Mouse (Mus musculus): ENCODE measurements at regions not wholly inside any gene's neighbourhood (a gene's known extent, or its start where the extent isn't known, plus 50 kb on each side); places are given as distances from the start of the nearest gene placed in this dataset.

- no peaks in the 10 kb centered on the region for H3K27me3 ChIP-seq (ENCODE audit: control insufficient read depth, insufficient read depth, low read length)
- H3K27ac ChIP-seq (replicated peaks) = no peak overlapping the region
- TF ChIP-seq EP300 (optimal IDR thresholded peaks at IDR 0.05) = no peak
- TF ChIP-seq CTCF (IDR thresholded peaks at IDR 0.05; ENCODE audit: low read depth) = no peak
- H3K9ac ChIP-seq (ENCODE audit: low read length) = no peak overlapping the region
- no peaks in the 10 kb centered on the region for H3K4me1 ChIP-seq (replicated peaks; ENCODE audit: control insufficient read depth, insufficient read depth)
- no peak overlapping the region for H3K4me3 ChIP-seq (ENCODE audit: low read depth, low read length)
- no peaks in the 10 kb centered on the region for H3K9me3 ChIP-seq (ENCODE audit: control insufficient read depth, low read length)
- DNase-seq (ENCODE audit: low spot score) = no peak
- no peak overlapping the region for H3K4me2 ChIP-seq (replicated peaks; ENCODE audit: low read depth)
- WGBS = 92% methylated on average over 8 of the region's 8 CpGs
- H3K36me3 ChIP-seq (ENCODE audit: control insufficient read depth, insufficient read depth, low read length) = no peaks in the 10 kb centered on the region
- no peak for ATAC-seq (ENCODE audit: low FRiP score, low TSS enrichment)
Measured at GRCm38 (mm10) chr3:34496839-34497238, 153.4 kb upstream of the Sox2 start.

GRCm38 (mm10) chr3:34495615-34496014 lies 154.6 kb upstream of the Sox2 start:
- Histone ChIP-seq H3K4me2 (replicated peaks; ENCODE audit: low read depth) (no peak overlapping the region), H3K27ac (replicated peaks) (no peak overlapping the region), H3K4me1 (replicated peaks; ENCODE audit: control insufficient read depth, insufficient read depth) (no peaks in the 10 kb centered on the region), H3K27me3 (ENCODE audit: control insufficient read depth, insufficient read depth, low read length) (no peaks in the 10 kb centered on the region), H3K36me3 (ENCODE audit: control insufficient read depth, insufficient read depth, low read length) (no peaks in the 10 kb centered on the region), H3K9me3 (ENCODE audit: control insufficient read depth, low read length) (no peaks in the 10 kb centered on the region), H3K4me3 (ENCODE audit: low read depth, low read length) (no peak overlapping the region), H3K9ac (ENCODE audit: low read length) (no peak overlapping the region)
- TF ChIP-seq EP300 (optimal IDR thresholded peaks at IDR 0.05) (no peak), CTCF (IDR thresholded peaks at IDR 0.05; ENCODE audit: low read depth) (no peak)
- WGBS = 41% methylated on average over 3 of the region's 3 CpGs
- DNase-seq (ENCODE audit: low spot score) (no peak), ATAC-seq (ENCODE audit: low FRiP score, low TSS enrichment) (no peak)

- no peak overlapping the region for H3K27ac ChIP-seq (replicated peaks)
- no peak overlapping the region for H3K4me3 ChIP-seq (ENCODE audit: low read depth, low read length)
- TF ChIP-seq EP300 (optimal IDR thresholded peaks at IDR 0.05) (no peak), CTCF (IDR thresholded peaks at IDR 0.05; ENCODE audit: low read depth) (no peak)
- H3K36me3 ChIP-seq (ENCODE audit: control insufficient read depth, insufficient read depth, low read length) = no peaks in the 10 kb centered on the region
- no peak overlapping the region for H3K4me2 ChIP-seq (replicated peaks; ENCODE audit: low read depth)
- ATAC-seq (ENCODE audit: low FRiP score, low TSS enrichment) (no peak), DNase-seq (ENCODE audit: low spot score) (no peak)
- H3K27me3 ChIP-seq (ENCODE audit: control insufficient read depth, insufficient read depth, low read length) = no peaks in the 10 kb centered on the region
- H3K4me1 ChIP-seq (replicated peaks; ENCODE audit: control insufficient read depth, insufficient read depth) = no peaks in the 10 kb centered on the region
- H3K9me3 ChIP-seq (ENCODE audit: control insufficient read depth, low read length) = no peaks in the 10 kb centered on the region
- no peak overlapping the region for H3K9ac ChIP-seq (ENCODE audit: low read length)
Measured at GRCm38 (mm10) chr3:34493921-34494320, 156.3 kb upstream of the Sox2 start.

GRCm38 (mm10) chr3:34489008-34489407 lies 161.2 kb upstream of the Sox2 start:
- no peaks in the 10 kb centered on the region for H3K4me1 ChIP-seq (replicated peaks; ENCODE audit: control insufficient read depth, insufficient read depth)
- H3K27ac ChIP-seq (replicated peaks) = no peak overlapping the region
- TF ChIP-seq EP300 (optimal IDR thresholded peaks at IDR 0.05) (no peak), CTCF (IDR thresholded peaks at IDR 0.05; ENCODE audit: low read depth) (no peak)
- H3K9me3 ChIP-seq (ENCODE audit: control insufficient read depth, low read length) = no peaks in the 10 kb centered on the region
- WGBS = 86% methylated on average over 2 of the region's 2 CpGs
- no peaks in the 10 kb centered on the region for H3K36me3 ChIP-seq (ENCODE audit: control insufficient read depth, insufficient read depth, low read length)
- no peaks in the 10 kb centered on the region for H3K27me3 ChIP-seq (ENCODE audit: control insufficient read depth, insufficient read depth, low read length)
- no peak overlapping the region for H3K4me2 ChIP-seq (replicated peaks; ENCODE audit: low read depth)
- DNase-seq (ENCODE audit: low spot score) = no peak
- no peak overlapping the region for H3K9ac ChIP-seq (ENCODE audit: low read length)
- ATAC-seq (ENCODE audit: low FRiP score, low TSS enrichment) = no peak
- H3K4me3 ChIP-seq (ENCODE audit: low read depth, low read length) = no peak overlapping the region

- 26% methylated on average over 9 of the region's 9 CpGs for WGBS
- H3K4me2 ChIP-seq (replicated peaks; ENCODE audit: low read depth) = no peak overlapping the region
Measured at GRCm38 (mm10) chr3:34486441-34487050, 163.7 kb upstream of the Sox2 start.

GRCm38 (mm10) chr3:34485345-34486223 lies 164.6 kb upstream of the Sox2 start:
- WGBS = 30% methylated on average over 15 of the region's 15 CpGs
- ATAC-seq (ENCODE audit: low FRiP score, low TSS enrichment) = no peak
- Histone ChIP-seq H3K9me3 (ENCODE audit: control insufficient read depth, low read length) (no peaks in the 10 kb centered on the region), H3K9ac (ENCODE audit: low read length) (no peak overlapping the region), H3K36me3 (ENCODE audit: control insufficient read depth, insufficient read depth, low read length) (no peaks in the 10 kb centered on the region), H3K4me3 (ENCODE audit: low read depth, low read length) (no peak overlapping the region), H3K4me2 (replicated peaks; ENCODE audit: low read depth) (0 out of 2 replicates have a peak overlapping the region, but pooled peaks have one; percentile 20), H3K4me1 (replicated peaks; ENCODE audit: control insufficient read depth, insufficient read depth) (no peaks in the 10 kb centered on the region), H3K27ac (replicated peaks) (no peak overlapping the region), H3K27me3 (ENCODE audit: control insufficient read depth, insufficient read depth, low read length) (no peaks in the 10 kb centered on the region)
- peak; percentile 17 for DNase-seq (ENCODE audit: low spot score)
- TF ChIP-seq CTCF (IDR thresholded peaks at IDR 0.05; ENCODE audit: low read depth) (no peak), EP300 (optimal IDR thresholded peaks at IDR 0.05) (no peak)

More at GRCm38 (mm10) chr3:34486441-34487050, 163.7 kb upstream of the Sox2 start:
- no peak overlapping the region for H3K9ac ChIP-seq (ENCODE audit: low read length)
- no peaks in the 10 kb centered on the region for H3K27me3 ChIP-seq (ENCODE audit: control insufficient read depth, insufficient read depth, low read length)
- TF ChIP-seq CTCF (IDR thresholded peaks at IDR 0.05; ENCODE audit: low read depth) = no peak
- TF ChIP-seq EP300 (optimal IDR thresholded peaks at IDR 0.05) = no peak
- no peak overlapping the region for H3K27ac ChIP-seq (replicated peaks)
- H3K36me3 ChIP-seq (ENCODE audit: control insufficient read depth, insufficient read depth, low read length) = no peaks in the 10 kb centered on the region
- ATAC-seq (ENCODE audit: low FRiP score, low TSS enrichment) (no peak), DNase-seq (ENCODE audit: low spot score) (no peak)
- H3K9me3 ChIP-seq (ENCODE audit: control insufficient read depth, low read length) = no peaks in the 10 kb centered on the region
- no peaks in the 10 kb centered on the region for H3K4me1 ChIP-seq (replicated peaks; ENCODE audit: control insufficient read depth, insufficient read depth)
- no peak overlapping the region for H3K4me3 ChIP-seq (ENCODE audit: low read depth, low read length)

Data from stomach, postnatal 0 days (tissue).